ENCODE assay signal across 21 mouse cellular contexts in genomic region chr5:103917357-103917895, GRCm38 (mm10). TPM values are rescaled to one million over a fixed set of nuclear protein-coding genes. Genes with fewer than 3 reads are reported as not detected.
A peak's percentile ranks its signal among the peaks of the same experiment; 100 is the strongest.
DNase-seq lines count a peak whose midpoint lies in the region; ATAC-seq and TF ChIP-seq lines count a peak whose summit lies in the region.
"Had no signal": no experiment of that assay in that cellular context is flagged by ENCODE, and none has a peak within 500 bp of the region (broad histone marks: within the 10 kb centered on the region; RNA-seq: fewer than 3 reads in every experiment).

No protein-coding gene starts in this region.

- 48% methylated on average over 8 of the region's 8 CpGs for WGBS in embryonic facial prominence, embryonic 14.5 days
- WGBS in embryonic facial prominence, embryonic 10.5 days: 74% methylated on average over 8 of the region's 8 CpGs
- WGBS in neural tube, embryonic 15.5 days: 42% methylated on average over 8 of the region's 8 CpGs

- H3K36me3 ChIP-seq in embryonic facial prominence, embryonic 14.5 days (ENCODE audit: control insufficient read depth, insufficient read depth, low read length): no peaks in the 10 kb centered on the region
- H3K36me3 ChIP-seq in embryonic facial prominence, embryonic 10.5 days (replicated peaks): no peaks in the 10 kb centered on the region
- H3K36me3 ChIP-seq in neural tube, embryonic 15.5 days: no peaks in the 10 kb centered on the region
- H3K36me3 ChIP-seq: lung, embryonic 15.5 days had no signal

- peaks cover 2% of the 10 kb centered on the region; the same call in 1 of the 2 replicates for H3K4me1 ChIP-seq in embryonic facial prominence, embryonic 14.5 days (ENCODE audit: control insufficient read depth, insufficient read depth, low read length)
- peaks cover 5% of the 10 kb centered on the region for H3K4me1 ChIP-seq in embryonic facial prominence, embryonic 10.5 days
- 0 out of 2 replicates have a peak, but pooled peaks cover 10% of the 10 kb centered on the region for H3K4me1 ChIP-seq in neural tube, embryonic 15.5 days

- TF ChIP-seq CTCF in layer of hippocampus, adult 2 months (conservative IDR thresholded peaks at IDR 0.05): peak; percentile 66
- no peak for TF ChIP-seq CTCF in brain, embryonic 14.5 days (IDR thresholded peaks at IDR 0.05; ENCODE audit: borderline replicate concordance, extremely low read depth, insufficient read depth, insufficient read length)

- no peak overlapping the region for H3K9ac ChIP-seq in embryonic facial prominence, embryonic 14.5 days (ENCODE audit: low read depth, low read length)
- H3K9ac ChIP-seq in neural tube, embryonic 15.5 days (replicated peaks): no peak overlapping the region
- H3K9ac ChIP-seq: lung, embryonic 15.5 days had no signal

- no peaks in the 10 kb centered on the region for H3K9me3 ChIP-seq in embryonic facial prominence, embryonic 14.5 days (ENCODE audit: control insufficient read depth, low read length)
- H3K9me3 ChIP-seq in embryonic facial prominence, embryonic 10.5 days: no peaks in the 10 kb centered on the region
- no peaks in the 10 kb centered on the region for H3K9me3 ChIP-seq in neural tube, embryonic 15.5 days (replicated peaks)
- H3K9me3 ChIP-seq: lung, embryonic 15.5 days had no signal

- intact Hi-C loops in heart, postnatal 25 days (cut with DNase I): no loop called here

- H3K4me3 ChIP-seq in embryonic facial prominence, embryonic 14.5 days (ENCODE audit: low read depth, low read length): no peak overlapping the region
- H3K4me3 ChIP-seq in embryonic facial prominence, embryonic 10.5 days: no peak overlapping the region
- no peak overlapping the region for H3K4me3 ChIP-seq in layer of hippocampus, adult 2 months
- no peak overlapping the region for H3K4me3 ChIP-seq in neural tube, embryonic 15.5 days (replicated peaks)
- H3K4me3 ChIP-seq: lung, embryonic 15.5 days had no signal

- 0 out of 2 replicates have a peak, but pooled peaks have one; percentile 27 for ATAC-seq in embryonic facial prominence, embryonic 14.5 days (ENCODE audit: low read depth)
- ATAC-seq in neural tube, embryonic 15.5 days (ENCODE audit: low FRiP score): no peak
- ATAC-seq: activated CD4-positive, CD25-positive, alpha-beta regulatory T cell, adult 4 months had no signal

- no peak for DNase-seq in embryonic facial prominence, embryonic 14.5 days (ENCODE audit: low spot score)
- no peak for DNase-seq in embryonic facial prominence, embryonic 10.5 days (ENCODE audit: low spot score)
- no peak for DNase-seq in layer of hippocampus, adult 2 months (ENCODE audit: low spot score in 2 of 2)
- no peak for DNase-seq in layer of hippocampus, adult 9-11 months
- peak; percentile 75 for DNase-seq in brain, embryonic 14.5 days (ENCODE audit: low read depth)
- DNase-seq in frontal cortex, postnatal 14 days (ENCODE audit: low spot score in 2 of 2): no peak
- no peak for DNase-seq in heart, postnatal 25 days (ENCODE audit: low spot score)
- DNase-seq: adrenal gland, postnatal 25 days; cerebellum, postnatal 25 days; gastrocnemius, postnatal 10 days; heart, postnatal 14 days; kidney, postnatal 14 days; left cerebral cortex, postnatal 4 days; right cerebral cortex, postnatal 4 days had no signal

- no peak for TF ChIP-seq POLR2A in brain, embryonic 14.5 days (IDR thresholded peaks at IDR 0.05; ENCODE audit: borderline replicate concordance, extremely low read depth, insufficient read depth, insufficient read length, poor library complexity, severe bottlenecking)

- no peak overlapping the region for H3K27ac ChIP-seq in embryonic facial prominence, embryonic 14.5 days (replicated peaks; ENCODE audit: low read depth, low read length)
- no peak overlapping the region for H3K27ac ChIP-seq in embryonic facial prominence, embryonic 10.5 days (replicated peaks)
- H3K27ac ChIP-seq in layer of hippocampus, adult 2 months: no peak overlapping the region
- H3K27ac ChIP-seq in neural tube, embryonic 15.5 days (replicated peaks): peak overlapping the region; percentile 2; the same call in 1 of the 2 replicates
- H3K27ac ChIP-seq: lung, embryonic 15.5 days had no signal

- no peak overlapping the region for H3K4me2 ChIP-seq in embryonic facial prominence, embryonic 14.5 days (ENCODE audit: low read depth, low read length)
- H3K4me2 ChIP-seq in neural tube, embryonic 15.5 days: no peak overlapping the region
- H3K4me2 ChIP-seq: liver, embryonic 11.5 days; lung, embryonic 15.5 days had no signal

- no peaks in the 10 kb centered on the region for H3K27me3 ChIP-seq in embryonic facial prominence, embryonic 14.5 days (replicated peaks; ENCODE audit: control insufficient read depth, insufficient read depth, low read length)
- H3K27me3 ChIP-seq in embryonic facial prominence, embryonic 10.5 days (replicated peaks; ENCODE audit: low read depth, poor library complexity, severe bottlenecking): no peaks in the 10 kb centered on the region; the same call in none of the 2 replicates
- H3K27me3 ChIP-seq in neural tube, embryonic 15.5 days (replicated peaks): no peaks in the 10 kb centered on the region

RNA-seq across cellular contexts. Expression of gene Klhl8, which starts 6.4 kb away (rescaled TPM):
- polyA plus RNA-seq in embryonic facial prominence, embryonic 14.5 days (2014; fragmentation: Nextera tagmentation; extraction: Ambion mirVana): 12.2 and 13.9 TPM in 2 replicates
- polyA plus RNA-seq in embryonic facial prominence, embryonic 10.5 days (2016; fragmentation: Nextera tagmentation; extraction: Ambion mirVana): 11.9 and 12.1 TPM in 2 replicates
- total RNA-seq in layer of hippocampus, adult 2 months (2021): 10 to 100 TPM; 30.4 to 32.7 TPM
- 34.3 and 35.6 TPM in 2 replicates for polyA plus RNA-seq in brain, embryonic 14.5 days (2012; rRNA removed)
- 34.9 and 38.1 TPM in 2 replicates for polyA plus RNA-seq in neural tube, embryonic 15.5 days (2015; fragmentation: Nextera tagmentation; extraction: Ambion mirVana)
- total RNA-seq in heart, postnatal 25 days (2021): 10 to 100 TPM; 12.6 to 13.5 TPM

RNA-seq across cellular contexts. Expression of gene Hsd17b13, which starts 59.8 kb away (rescaled TPM):
- polyA plus RNA-seq in embryonic facial prominence, embryonic 14.5 days (2014; fragmentation: Nextera tagmentation; extraction: Ambion mirVana): 0.15 and 0.26 TPM in 2 replicates
- not detected in 2 replicates for polyA plus RNA-seq in embryonic facial prominence, embryonic 10.5 days (2016; fragmentation: Nextera tagmentation; extraction: Ambion mirVana)
- not detected for total RNA-seq in layer of hippocampus, adult 2 months (2021)
- not detected in 2 replicates for polyA plus RNA-seq in brain, embryonic 14.5 days (2012; rRNA removed)
- 0.95 TPM in 1 of 2 replicates, not detected in the other for polyA plus RNA-seq in neural tube, embryonic 15.5 days (2015; fragmentation: Nextera tagmentation; extraction: Ambion mirVana)
- total RNA-seq in heart, postnatal 25 days (2021): not detected
- total RNA-seq: adrenal gland, postnatal 25 days; heart, postnatal 14 days; layer of hippocampus, postnatal 25 days; left cerebral cortex, postnatal 4 days had no signal
- polyA plus RNA-seq: activated CD4-positive, CD25-positive, alpha-beta regulatory T cell, adult 4 months; embryonic facial prominence, embryonic 11.5 days; neural tube, embryonic 11.5 days had no signal
